Mouse (Mus musculus): Measurements from ENCODE around the gene Prickle2.

DNA sequence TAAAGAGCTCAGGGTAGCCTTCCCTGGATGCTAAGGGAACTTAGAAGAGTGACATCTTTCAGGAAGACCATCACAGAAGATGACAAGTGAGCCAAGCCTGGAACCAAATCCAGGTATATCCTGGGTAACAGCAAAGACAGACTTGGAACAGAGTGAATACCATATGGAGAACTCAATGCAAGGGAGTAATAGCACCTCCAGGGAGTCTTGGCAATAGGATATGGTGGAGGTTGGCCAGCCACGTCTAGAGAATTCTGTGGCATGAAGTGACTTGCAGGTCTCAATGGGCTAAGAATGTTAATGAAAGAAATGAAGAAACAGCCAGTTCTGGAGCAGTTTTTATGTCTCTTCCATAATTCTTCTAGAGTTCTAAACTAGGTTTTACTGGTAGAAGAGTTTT lies 63.0 kb downstream of the Prickle2 start:
- TF ChIP-seq CTCF (IDR thresholded peaks at IDR 0.05; ENCODE audit: extremely low read depth, insufficient read depth, insufficient read length, insufficient replicate concordance) (no peak), POLR2A (IDR thresholded peaks at IDR 0.05; ENCODE audit: low read depth, low read length) (no peak)

All from spleen, adult 2 months (tissue).